Mouse (Mus musculus) olfactory bulb, adult 2 months (tissue): ENCODE data around the gene Mmp2. TPM values are rescaled to one million over a fixed set of nuclear protein-coding genes. Genes with fewer than 3 reads are reported as not detected.

Experiments used
- H3K27ac ChIP-seq: fragments of 200-500 bp; 2 replicates; pipeline ENCODE4 v1.5.1; 2012; ENCODE audit warnings: low read depth, low read length; ENCODE audit not compliant: insufficient read depth
- H3K4me1 ChIP-seq: fragments of 200-500 bp; 2 replicates; pipeline ENCODE4 v1.6.1; 2012; ENCODE audit warnings: low read length; ENCODE audit not compliant: control insufficient read depth, insufficient read depth
- H3K4me3 ChIP-seq: fragments of 200-500 bp; 2 replicates; pipeline ENCODE4 v1.5.1; 2012; ENCODE audit warnings: mild to moderate bottlenecking, low read depth, low read length, moderate library complexity; ENCODE audit not compliant: insufficient read depth
- CTCF ChIP-seq: fragments of 200-500 bp; IDR thresholded peaks from 2 replicates; pipeline ENCODE4 v1.5.1; 2012; ENCODE audit warnings: low read depth, mild to moderate bottlenecking, low read length, moderate library complexity; ENCODE audit not compliant: insufficient read depth
- POLR2A ChIP-seq: fragments of 200-500 bp; IDR thresholded peaks from 2 replicates; pipeline ENCODE4 v1.6.1; 2012; ENCODE audit warnings: mild to moderate bottlenecking, low read depth, low read length, moderate library complexity; ENCODE audit not compliant: insufficient read depth
- WGBS: fragments of 180-500 bp; shearing (Covaris S2); methylation state at CpG from one replicate; pipeline ENCODE4 v1.1.7; 2018; 5-methylcytosine and 5-hydroxymethylcytosine counted together
- polyA plus RNA-seq: library from polyadenylated mRNA; stranded (reverse); fragments of >200 nt; gene quantifications from 2 replicates; pipeline ENCODE4 v1.2.4, GENCODE M21; 2012; ENCODE audit warnings: low replicate concordance; ENCODE audit not compliant: missing spikeins, insufficient read depth, insufficient read length

Mmp2 gene
- polyA plus RNA-seq, 1 experiment, result not detected

- Histone ChIP-seq H3K4me1 (peaks cover 18% of the 10 kb centered on the region), H3K4me3 (no peak overlapping the region), H3K27ac (no peak overlapping the region)
- TF ChIP-seq POLR2A (no peak), CTCF (no peak)
- WGBS, result 73% methylated on average over 18 of the region's 18 CpGs
Observed at GRCm38 (mm10) chr8:92853188-92853983, 26.3 kb downstream of the Mmp2 start.

- Histone ChIP-seq H3K27ac (no peak overlapping the region), H3K4me3 (no peak overlapping the region), H3K4me1 (peaks cover 15% of the 10 kb centered on the region)
- WGBS, result 91% methylated on average over 3 of the region's 3 CpGs
- TF ChIP-seq CTCF, result no peak
Observed at GRCm38 (mm10) chr8:92854673-92855072, 27.6 kb downstream of the Mmp2 start.

GRCm38 (mm10) chr8:92855171-92855894 is 28.2 kb downstream of the Mmp2 start, which contains the start of gene Lpcat2:
Lpcat2 (plus strand) TSS chr8:92855339.
- Histone ChIP-seq H3K4me1 (peaks cover 13% of the 10 kb centered on the region), H3K4me3 (peak within 1 kb of the TSS; percentile 62), H3K27ac (no peak within 1 kb of the TSS)
- WGBS, result 3% methylated on average over 50 of the region's 50 CpGs
- TF ChIP-seq POLR2A (no peak), CTCF (no peak)

- 92% methylated on average over 7 of the region's 7 CpGs for WGBS
- TF ChIP-seq CTCF (no peak), POLR2A (no peak)
- Histone ChIP-seq H3K4me1 (peaks cover 13% of the 10 kb centered on the region), H3K27ac (no peak overlapping the region), H3K4me3 (no peak overlapping the region; the same call in 1 of the 2 replicates)
Observed at GRCm38 (mm10) chr8:92856273-92856986, 29.3 kb downstream of the Mmp2 start.

GRCm38 (mm10) chr8:92858475-92859182 is 31.5 kb downstream of the Mmp2 start:
- peaks cover 9% of the 10 kb centered on the region for H3K4me1 ChIP-seq

GRCm38 (mm10) chr8:92861977-92862376 is 34.9 kb downstream of the Mmp2 start:
- Histone ChIP-seq H3K27ac (no peak overlapping the region), H3K4me1 (no peaks in the 10 kb centered on the region), H3K4me3 (no peak overlapping the region)
- TF ChIP-seq CTCF (no peak), POLR2A (no peak)
- 89% methylated on average over 1 of the region's 1 CpGs for WGBS

More at GRCm38 (mm10) chr8:92858475-92859182, 31.5 kb downstream of the Mmp2 start:
- TF ChIP-seq CTCF (no peak), POLR2A (no peak)
- no peak overlapping the region for H3K27ac ChIP-seq
- no peak overlapping the region for H3K4me3 ChIP-seq
- WGBS, result 79% methylated on average over 14 of the region's 14 CpGs

- Histone ChIP-seq H3K4me3 (no peak overlapping the region), H3K4me1 (no peaks in the 10 kb centered on the region), H3K27ac (no peak overlapping the region)
- 51% methylated on average over 7 of the region's 7 CpGs for WGBS
- TF ChIP-seq CTCF, result no peak
- TF ChIP-seq POLR2A, result no peak
Observed at GRCm38 (mm10) chr8:92870281-92870680, 43.2 kb downstream of the Mmp2 start.

GRCm38 (mm10) chr8:92872063-92872759 is 45.1 kb downstream of the Mmp2 start:
- WGBS, result 62% methylated on average over 10 of the region's 10 CpGs
- Histone ChIP-seq H3K4me1 (no peaks in the 10 kb centered on the region), H3K4me3 (no peak overlapping the region), H3K27ac (no peak overlapping the region)
- TF ChIP-seq POLR2A, result no peak
- TF ChIP-seq CTCF, result no peak
